Mouse (Mus musculus) midbrain, embryonic 14.5 days (tissue): ENCODE results near the gene Chic1. TPM values are rescaled to one million over a fixed set of nuclear protein-coding genes. Genes with fewer than 3 reads are reported as not detected.

Experiments used
- ATAC-seq: fragments of 200-750 bp; cut with Nextera tagmentation; 2 replicates; pipeline ENCODE4 v1.8.0; 2017; ENCODE audit warnings: moderate number of reproducible peaks, moderate library complexity; ENCODE audit not compliant: low FRiP score, low TSS enrichment
- DNase-seq: peaks from one replicate; pipeline ENCODE4 v3.0.0-alpha.2; 2015
- H3K27ac ChIP-seq: fragments of 300-500 bp; sonication (generic); replicated peaks from 2 replicates; pipeline ENCODE4 v1.5.1; 2014; ENCODE audit warnings: mild to moderate bottlenecking, low read depth, low read length, moderate library complexity
- H3K27me3 ChIP-seq: fragments of 300-500 bp; sonication (generic); 2 replicates; pipeline ENCODE4 v1.6.1; 2014; ENCODE audit warnings: low read length, control low read depth, mixed read lengths; ENCODE audit not compliant: control insufficient read depth, insufficient read depth
- H3K36me3 ChIP-seq: fragments of 300-500 bp; sonication (generic); 2 replicates; pipeline ENCODE4 v1.6.1; 2014; ENCODE audit warnings: low read length, control low read depth; ENCODE audit not compliant: control insufficient read depth, insufficient read depth
- H3K4me1 ChIP-seq: fragments of 300-500 bp; sonication (generic); 2 replicates; pipeline ENCODE4 v1.6.1; 2014; ENCODE audit warnings: mild to moderate bottlenecking, antibody characterized with exemption, low read length, control low read depth; ENCODE audit not compliant: control insufficient read depth, insufficient read depth
- H3K4me2 ChIP-seq: fragments of 300-500 bp; sonication (generic); 2 replicates; pipeline ENCODE4 v1.6.1; 2014; ENCODE audit warnings: mild to moderate bottlenecking, low read length, moderate library complexity
- H3K4me3 ChIP-seq: fragments of 300-500 bp; sonication (generic); replicated peaks from 2 replicates; pipeline ENCODE4 v1.5.1; 2014; ENCODE audit warnings: low read depth, low read length
- H3K9ac ChIP-seq: fragments of 300-500 bp; sonication (generic); replicated peaks from 2 replicates; pipeline ENCODE4 v1.6.1; 2014; ENCODE audit warnings: mild to moderate bottlenecking, low read length, moderate library complexity
- H3K9me3 ChIP-seq: fragments of 300-500 bp; sonication (generic); 2 replicates; pipeline ENCODE4 v1.6.1; 2016; ENCODE audit warnings: low read length, control low read depth, mixed read lengths; ENCODE audit not compliant: control insufficient read depth
- WGBS: fragments of 180-500 bp; shearing (Covaris S2); extraction: QIAGEN DNeasy Blood & Tissue Kit; methylation state at CpG from one replicate; pipeline ENCODE4 v1.1.7; 2014; 5-methylcytosine and 5-hydroxymethylcytosine counted together
- polyA plus RNA-seq: library from polyadenylated mRNA; unstranded; fragments of >200 nt; fragmentation: Nextera tagmentation; extraction: Ambion mirVana; gene quantifications from 2 replicates; pipeline ENCODE4 v1.2.1, GENCODE M21; 2014

Chic1 gene
- polyA plus RNA-seq, 1 experiment from 2014 or later: 8.4 TPM

DNA sequence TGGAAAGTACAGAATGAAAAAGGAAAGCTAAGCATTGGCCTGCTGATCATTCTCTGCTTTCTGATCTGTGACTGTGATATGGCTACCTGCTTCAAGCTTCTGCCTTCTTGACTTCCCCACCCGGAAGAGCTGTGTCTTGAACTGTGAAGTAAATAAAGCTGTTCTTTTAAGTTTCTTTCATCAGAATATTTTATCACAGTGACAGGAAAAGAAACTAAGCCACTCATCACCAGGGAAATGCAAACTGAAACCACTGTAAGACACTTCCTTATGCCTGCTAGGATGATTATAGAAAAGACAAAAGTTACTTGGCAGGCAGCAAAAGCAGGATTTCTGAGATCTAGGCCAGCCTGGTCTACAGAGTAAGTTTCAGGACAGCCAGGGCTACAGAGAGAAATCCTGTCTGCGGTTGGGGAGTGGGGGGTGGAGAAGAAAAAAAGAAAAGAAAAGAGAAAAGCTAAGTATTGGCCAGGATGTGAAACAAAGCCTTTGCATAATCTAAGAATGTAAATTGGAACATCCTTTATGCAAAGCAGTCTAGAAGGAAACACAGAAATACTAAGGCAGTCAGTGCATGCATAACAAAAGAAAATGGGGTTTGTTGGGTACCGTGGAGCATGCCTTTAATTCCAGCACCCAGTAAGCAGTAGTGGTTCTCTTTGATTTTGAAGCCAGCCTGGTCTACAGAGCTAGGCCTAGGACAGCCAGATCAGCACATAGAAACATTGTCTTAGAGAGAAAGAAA, 14.7 kb upstream of the Chic1 start:
- Histone ChIP-seq H3K27me3 (no peaks in the 10 kb centered on the region; the same call in 1 of the 2 replicates), H3K4me1 (no peaks in the 10 kb centered on the region), H3K9me3 (no peaks in the 10 kb centered on the region), H3K27ac (no peak overlapping the region), H3K4me2 (no peak overlapping the region), H3K36me3 (no peaks in the 10 kb centered on the region), H3K9ac (no peak overlapping the region), H3K4me3 (no peak overlapping the region)
- DNase-seq (no peak), ATAC-seq (no peak)
- 60% methylated on average over 3 of the region's 3 CpGs for WGBS

DNA sequence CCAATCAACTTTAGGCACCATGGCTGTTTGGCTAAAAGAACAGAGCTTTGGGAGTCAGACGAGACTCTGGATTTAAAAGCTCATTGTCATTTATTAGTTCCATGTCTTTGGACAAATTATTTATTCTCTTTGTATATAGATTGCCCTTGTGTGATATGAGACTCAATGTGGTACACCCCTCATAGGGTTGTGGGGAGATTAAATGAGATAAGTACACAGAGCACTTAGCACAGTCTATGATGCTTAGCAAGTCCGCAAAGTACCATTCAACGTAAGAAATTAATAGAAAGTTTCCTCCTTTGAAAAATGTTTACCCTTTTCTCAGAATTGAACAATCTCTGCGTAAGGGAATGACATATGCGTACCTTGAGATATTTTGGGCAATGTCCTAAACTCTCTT, 492 bp upstream of the Chic1 start:
- WGBS: 37% methylated on average over 5 of the region's 5 CpGs
- ATAC-seq: 0 out of 2 replicates have a peak, but pooled peaks have one; percentile 14
- DNase-seq: peak; percentile 3
- Histone ChIP-seq H3K4me2 (peak overlapping the region; percentile 58), H3K36me3 (no peaks in the 10 kb centered on the region), H3K4me1 (no peaks in the 10 kb centered on the region), H3K27ac (no peak overlapping the region), H3K9me3 (no peaks in the 10 kb centered on the region), H3K27me3 (peaks cover 43% of the 10 kb centered on the region), H3K9ac (no peak overlapping the region), H3K4me3 (peak overlapping the region; percentile 54)

DNA sequence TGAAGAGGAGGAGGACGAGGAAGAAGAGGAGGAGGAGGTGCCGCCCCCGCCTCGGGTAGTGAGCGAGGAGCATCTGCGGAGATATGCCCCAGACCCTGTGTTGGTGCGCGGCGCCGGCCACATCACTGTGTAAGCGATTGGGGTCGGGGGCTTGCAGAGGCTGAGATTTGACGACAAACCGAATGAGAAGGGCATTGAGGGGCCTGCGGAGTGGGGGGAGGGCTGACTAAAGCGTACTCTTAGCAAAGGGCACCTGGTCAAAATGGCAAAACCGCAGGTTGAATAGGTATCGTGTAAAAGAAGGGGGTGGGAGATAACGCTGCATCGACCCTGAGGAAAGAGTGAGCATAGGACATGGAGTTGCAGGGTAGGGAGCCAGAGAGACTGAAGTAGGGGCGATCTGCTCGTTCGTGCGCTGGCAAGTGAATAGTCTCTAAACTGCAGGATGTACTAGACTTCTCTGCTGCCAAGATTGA, 523 bp downstream of the Chic1 start:
- H3K9ac ChIP-seq: peak overlapping the region; percentile 61
- WGBS: 14% methylated on average over 24 of the region's 24 CpGs
- H3K27ac ChIP-seq: peak overlapping the region; percentile 76
- H3K4me3 ChIP-seq: peak overlapping the region; percentile 54
- ATAC-seq: peak; percentile 82
- DNase-seq: peak; percentile 44
- no peaks in the 10 kb centered on the region for H3K4me1 ChIP-seq
- peaks cover 38% of the 10 kb centered on the region for H3K27me3 ChIP-seq
- peak overlapping the region; percentile 58 for H3K4me2 ChIP-seq
- H3K36me3 ChIP-seq: no peaks in the 10 kb centered on the region
- no peaks in the 10 kb centered on the region for H3K9me3 ChIP-seq

DNA sequence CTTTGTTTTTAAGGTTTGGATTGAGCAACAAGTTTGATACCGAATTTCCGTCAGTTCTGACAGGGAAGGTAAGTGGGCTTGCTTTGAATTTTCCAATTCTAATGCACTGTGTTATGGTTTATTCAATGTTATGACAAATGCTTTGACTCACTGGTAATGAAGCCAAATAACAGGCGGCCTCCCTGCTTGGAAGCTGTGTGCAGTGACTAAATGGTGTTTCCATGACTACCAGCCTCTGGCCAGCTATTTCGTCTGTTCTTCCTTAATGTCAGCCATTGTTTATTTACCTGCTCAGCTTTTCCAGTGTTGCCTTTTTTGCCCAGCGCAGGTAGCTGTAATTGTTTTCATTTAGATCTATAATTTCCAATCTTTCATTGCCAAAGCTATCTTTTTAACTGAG, 9.9 kb downstream of the Chic1 start:
- no peak overlapping the region for H3K27ac ChIP-seq
- H3K4me2 ChIP-seq: no peak overlapping the region
- H3K27me3 ChIP-seq: 0 out of 2 replicates have a peak, but pooled peaks cover 14% of the 10 kb centered on the region
- no peaks in the 10 kb centered on the region for H3K4me1 ChIP-seq
- no peaks in the 10 kb centered on the region for H3K9me3 ChIP-seq
- no peak for ATAC-seq
- no peak overlapping the region for H3K4me3 ChIP-seq
- WGBS: 54% methylated on average over 5 of the region's 5 CpGs
- H3K36me3 ChIP-seq: no peaks in the 10 kb centered on the region
- no peak overlapping the region for H3K9ac ChIP-seq
- DNase-seq: peak; percentile 50

DNA sequence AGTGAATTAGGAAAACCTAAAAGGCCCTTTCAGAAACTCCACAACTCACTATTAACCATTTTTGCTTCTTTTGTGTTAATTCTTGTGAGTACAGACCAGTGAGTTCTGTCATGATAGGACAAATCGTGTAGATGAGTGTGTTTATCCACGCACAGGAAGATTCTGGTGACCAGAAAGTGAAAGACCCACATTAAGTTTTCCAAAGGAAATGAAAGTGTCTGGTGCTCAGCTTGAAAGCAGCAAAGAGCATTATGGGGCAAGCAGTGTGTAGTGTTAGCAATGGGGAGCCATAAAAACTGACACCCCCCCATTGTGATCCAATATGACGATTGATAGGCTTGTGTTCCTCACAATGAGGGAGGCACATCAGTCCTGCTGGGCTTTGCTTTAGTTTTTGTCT, 12.4 kb downstream of the Chic1 start:
- no peak overlapping the region for H3K4me3 ChIP-seq
- WGBS: 72% methylated on average over 3 of the region's 3 CpGs
- H3K9ac ChIP-seq: no peak overlapping the region
- DNase-seq (no peak), ATAC-seq (no peak)
- no peaks in the 10 kb centered on the region for H3K4me1 ChIP-seq
- no peak overlapping the region for H3K4me2 ChIP-seq
- peaks cover 19% of the 10 kb centered on the region; the same call in 1 of the 2 replicates for H3K27me3 ChIP-seq
- no peaks in the 10 kb centered on the region for H3K36me3 ChIP-seq
- H3K9me3 ChIP-seq: no peaks in the 10 kb centered on the region
- no peak overlapping the region for H3K27ac ChIP-seq

DNA sequence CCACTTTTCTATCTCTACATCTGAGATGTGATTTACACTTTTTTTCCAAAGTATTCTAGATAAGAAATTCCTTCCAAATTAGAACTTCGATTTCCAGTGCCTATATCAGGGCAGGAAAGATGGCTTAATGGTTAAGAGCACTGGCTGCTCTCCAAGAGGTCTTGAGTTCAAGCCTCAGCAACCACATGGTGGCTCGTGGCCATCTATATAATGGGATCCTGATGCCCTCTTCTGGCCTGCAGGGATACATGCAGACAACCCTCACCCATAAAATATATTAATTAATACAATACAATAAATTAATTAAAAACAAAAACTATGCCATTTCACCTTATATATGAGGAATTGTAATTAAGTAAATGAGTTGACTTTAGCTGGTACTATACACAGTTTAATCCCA, 14.9 kb downstream of the Chic1 start:
- Histone ChIP-seq H3K4me3 (no peak overlapping the region), H3K27ac (no peak overlapping the region), H3K36me3 (no peaks in the 10 kb centered on the region), H3K9ac (no peak overlapping the region), H3K4me2 (no peak overlapping the region), H3K4me1 (no peaks in the 10 kb centered on the region), H3K27me3 (peaks cover 17% of the 10 kb centered on the region; the same call in 1 of the 2 replicates), H3K9me3 (no peaks in the 10 kb centered on the region)
- ATAC-seq: no peak
- no peak for DNase-seq
- WGBS: 73% methylated on average over 2 of the region's 2 CpGs

DNA sequence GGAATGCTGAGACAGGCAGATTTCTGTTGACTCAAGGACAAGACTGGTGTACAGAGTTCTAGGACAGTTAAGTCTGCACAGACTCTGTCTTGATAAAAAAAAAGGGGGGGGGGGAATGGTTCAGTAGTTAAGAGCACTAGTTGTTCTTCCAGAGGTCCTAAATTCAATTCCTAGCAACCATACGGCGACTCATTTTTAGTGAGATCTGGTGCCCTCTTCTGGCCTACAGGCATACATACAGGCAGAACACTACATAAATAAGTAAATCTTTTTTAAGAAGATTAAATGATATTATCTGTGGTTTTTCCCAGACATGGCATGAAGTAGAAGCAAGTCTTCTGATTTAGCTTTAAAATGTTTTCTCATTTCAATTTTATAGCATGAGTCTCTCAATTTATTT, 15.4 kb downstream of the Chic1 start:
- WGBS: 30% methylated on average over 2 of the region's 2 CpGs
- Histone ChIP-seq H3K27ac (no peak overlapping the region), H3K9ac (no peak overlapping the region), H3K4me3 (no peak overlapping the region), H3K9me3 (no peaks in the 10 kb centered on the region), H3K36me3 (no peaks in the 10 kb centered on the region), H3K27me3 (peaks cover 17% of the 10 kb centered on the region; the same call in 1 of the 2 replicates), H3K4me2 (no peak overlapping the region), H3K4me1 (no peaks in the 10 kb centered on the region)
- ATAC-seq (no peak), DNase-seq (peak; percentile 52)

DNA sequence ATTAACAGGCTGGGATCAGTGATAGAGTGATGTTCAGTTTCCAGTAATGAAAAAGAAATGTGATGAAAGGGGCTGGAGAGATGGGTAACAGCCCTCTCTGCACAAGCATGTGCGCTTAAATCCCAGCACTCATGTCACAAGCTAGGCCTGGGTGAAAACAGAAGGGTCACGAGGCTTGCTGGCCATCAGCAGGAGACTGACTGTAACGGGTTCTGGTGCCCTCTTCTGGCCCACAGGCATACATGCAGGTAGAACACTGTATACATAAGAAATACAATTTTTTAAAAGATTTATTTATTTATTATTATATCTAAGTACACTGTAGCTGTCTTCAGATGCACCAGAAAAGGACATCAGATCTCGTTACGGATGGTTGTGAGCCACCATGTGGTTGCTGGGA, 18.0 kb downstream of the Chic1 start:
- no peak overlapping the region for H3K4me2 ChIP-seq
- no peak for ATAC-seq
- H3K4me1 ChIP-seq: no peaks in the 10 kb centered on the region
- 59% methylated on average over 5 of the region's 5 CpGs for WGBS
- no peak overlapping the region for H3K9ac ChIP-seq
- H3K9me3 ChIP-seq: no peaks in the 10 kb centered on the region
- no peak overlapping the region for H3K27ac ChIP-seq
- peak; percentile 44 for DNase-seq
- H3K27me3 ChIP-seq: peaks cover 10% of the 10 kb centered on the region; the same call in 1 of the 2 replicates
- H3K4me3 ChIP-seq: no peak overlapping the region
- no peaks in the 10 kb centered on the region for H3K36me3 ChIP-seq

DNA sequence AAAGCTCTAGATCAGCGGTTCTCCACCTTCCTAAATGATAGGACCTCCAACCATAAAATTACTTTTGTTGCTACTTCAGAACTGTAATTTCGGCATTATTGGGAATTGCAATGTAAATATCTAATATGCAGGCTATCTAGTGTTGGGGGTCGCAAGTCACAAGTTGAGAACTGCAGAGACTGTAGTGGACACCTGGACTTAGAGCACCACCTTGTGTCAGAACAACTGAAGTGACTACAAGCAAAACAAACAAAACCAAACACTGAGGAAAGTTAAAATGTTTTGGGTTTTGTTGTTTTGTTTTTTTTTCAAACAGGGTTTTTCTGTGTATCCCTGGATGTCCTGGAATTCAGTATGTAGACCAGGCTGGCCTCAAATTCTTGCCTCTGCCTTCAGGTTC, 28.3 kb downstream of the Chic1 start:
- no peak for ATAC-seq
- no peak overlapping the region for H3K4me3 ChIP-seq
- no peak overlapping the region for H3K9ac ChIP-seq
- H3K36me3 ChIP-seq: no peaks in the 10 kb centered on the region
- 79% methylated on average over 3 of the region's 3 CpGs for WGBS
- no peak overlapping the region for H3K4me2 ChIP-seq
- DNase-seq: peak; percentile 16
- H3K27ac ChIP-seq: no peak overlapping the region
- 0 out of 2 replicates have a peak, but pooled peaks cover 4% of the 10 kb centered on the region for H3K27me3 ChIP-seq
- no peaks in the 10 kb centered on the region for H3K9me3 ChIP-seq
- no peaks in the 10 kb centered on the region for H3K4me1 ChIP-seq
